Mouse (Mus musculus): ENCODE data around the gene Phf19.

GRCm38 (mm10) chr2:34893950-34894349 is 19.9 kb downstream of the Phf19 start:
- TF ChIP-seq E2F4 (IDR thresholded peaks at IDR 0.05; ENCODE audit: insufficient read depth) (no peak), POLR2A (IDR thresholded peaks at IDR 0.05; ENCODE audit: insufficient read length, low read depth) (no peak), CEBPB (IDR thresholded peaks at IDR 0.05; ENCODE audit: insufficient read depth, poor library complexity, severe bottlenecking) (no peak), SRF (IDR thresholded peaks at IDR 0.05; ENCODE audit: control insufficient read depth, insufficient read length, low read depth) (no peak), USF1 (IDR thresholded peaks at IDR 0.05; ENCODE audit: low read depth) (no peak)
